Mouse (Mus musculus): ENCODE data around the gene Nif3l1. TPM values are rescaled to one million over a fixed set of nuclear protein-coding genes. Genes with fewer than 3 reads are reported as not detected.

The Nif3l1 gene
- polyA plus RNA-seq, 1 experiment from 2014 or later: 75.9 TPM

Other genes with a start within 250 kb of the Nif3l1 start
- gene Aox4, start 234.8 kb upstream of the Nif3l1 start, polyA plus RNA-seq (2016; fragmentation: Nextera tagmentation; extraction: Ambion mirVana): 0.05 and 0.07 TPM in 2 replicates
- gene Aox2, start 166.8 kb upstream of the Nif3l1 start, polyA plus RNA-seq (2016; fragmentation: Nextera tagmentation; extraction: Ambion mirVana): 0.05 TPM in 1 of 2 replicates, not detected in the other
- 367 and 442 TPM in 2 replicates for gene Bzw1, start 52.3 kb upstream of the Nif3l1 start, polyA plus RNA-seq (2016; fragmentation: Nextera tagmentation; extraction: Ambion mirVana)
- gene Clk1, start 21.1 kb upstream of the Nif3l1 start, polyA plus RNA-seq (2016; fragmentation: Nextera tagmentation; extraction: Ambion mirVana): 121 and 127 TPM in 2 replicates
- 54.8 and 58.9 TPM in 2 replicates for gene Ppil3, start 335 bp downstream of the Nif3l1 start, polyA plus RNA-seq (2016; fragmentation: Nextera tagmentation; extraction: Ambion mirVana)
- 35.8 and 46.4 TPM in 2 replicates for gene Orc2, start 60.0 kb downstream of the Nif3l1 start, polyA plus RNA-seq (2016; fragmentation: Nextera tagmentation; extraction: Ambion mirVana)
- 5.7 and 7.0 TPM in 2 replicates for gene Fam126b, start 141.2 kb downstream of the Nif3l1 start, polyA plus RNA-seq (2016; fragmentation: Nextera tagmentation; extraction: Ambion mirVana)
- 154 TPM in 2 replicates for gene Ndufb3, start 141.2 kb downstream of the Nif3l1 start, polyA plus RNA-seq (2016; fragmentation: Nextera tagmentation; extraction: Ambion mirVana)